Mouse (Mus musculus): Measurements from ENCODE around the gene Tead3.

The Tead3 gene

DNA sequence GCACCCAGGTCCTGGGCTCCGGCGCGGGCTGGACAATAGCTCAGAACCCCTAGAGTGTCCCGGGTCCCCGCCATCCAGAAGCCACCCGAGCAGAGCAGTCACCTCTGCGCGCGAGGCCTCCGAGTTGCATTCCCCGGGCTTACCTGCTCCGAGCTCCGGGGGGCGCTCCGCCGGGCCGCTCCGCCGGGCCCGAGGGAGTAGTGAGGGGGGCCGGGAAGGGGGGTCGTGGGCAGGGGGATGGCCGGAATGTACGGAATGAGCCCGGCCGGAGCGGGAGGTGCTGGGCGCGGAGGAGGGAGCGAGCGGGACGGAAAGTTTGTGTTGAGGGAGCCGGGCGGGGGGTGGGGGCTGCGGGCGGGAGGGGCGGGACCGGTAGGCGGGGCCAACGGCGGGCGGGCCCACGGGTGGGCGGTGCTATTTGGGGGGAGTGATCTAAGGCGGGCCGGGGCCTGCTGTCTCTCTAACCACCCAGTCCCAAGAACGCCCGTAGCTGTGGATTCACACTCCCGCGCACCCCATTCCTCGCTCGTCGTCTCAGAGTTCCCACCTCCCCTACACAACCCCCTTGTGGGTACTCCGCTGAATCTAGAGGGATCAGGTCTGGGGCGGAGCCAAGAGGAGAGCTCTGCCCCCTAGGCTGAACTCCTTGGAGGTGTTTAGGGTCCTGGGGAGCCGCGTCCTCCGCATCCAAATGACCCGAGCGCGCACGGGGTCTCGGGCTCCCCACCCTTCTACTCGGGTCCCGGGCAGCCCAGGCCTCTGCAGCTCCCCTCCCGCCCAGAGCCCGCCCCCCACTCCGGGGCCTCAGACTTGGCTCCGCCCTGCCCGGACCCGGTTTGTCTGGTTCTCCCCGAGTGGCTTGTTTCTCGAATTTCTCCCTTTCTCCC is at the start of gene Tead3:
TSS of gene Tead3 (minus strand) at position 352 of the 887 bp plus-strand sequence.
- DNase-seq: peak; percentile 66 to 72

GRCm38 (mm10) chr17:28394994-28395393 is 44.4 kb upstream of the Tead3 start:
- no peak for DNase-seq

GRCm38 (mm10) chr17:28394051-28394765 is 43.6 kb upstream of the Tead3 start:
- no peak for DNase-seq

- no peak for DNase-seq
Measured at GRCm38 (mm10) chr17:28391568-28392432, 41.2 kb upstream of the Tead3 start.

- DNase-seq: no peak
Measured at GRCm38 (mm10) chr17:28388534-28388933, 37.9 kb upstream of the Tead3 start.

DNA sequence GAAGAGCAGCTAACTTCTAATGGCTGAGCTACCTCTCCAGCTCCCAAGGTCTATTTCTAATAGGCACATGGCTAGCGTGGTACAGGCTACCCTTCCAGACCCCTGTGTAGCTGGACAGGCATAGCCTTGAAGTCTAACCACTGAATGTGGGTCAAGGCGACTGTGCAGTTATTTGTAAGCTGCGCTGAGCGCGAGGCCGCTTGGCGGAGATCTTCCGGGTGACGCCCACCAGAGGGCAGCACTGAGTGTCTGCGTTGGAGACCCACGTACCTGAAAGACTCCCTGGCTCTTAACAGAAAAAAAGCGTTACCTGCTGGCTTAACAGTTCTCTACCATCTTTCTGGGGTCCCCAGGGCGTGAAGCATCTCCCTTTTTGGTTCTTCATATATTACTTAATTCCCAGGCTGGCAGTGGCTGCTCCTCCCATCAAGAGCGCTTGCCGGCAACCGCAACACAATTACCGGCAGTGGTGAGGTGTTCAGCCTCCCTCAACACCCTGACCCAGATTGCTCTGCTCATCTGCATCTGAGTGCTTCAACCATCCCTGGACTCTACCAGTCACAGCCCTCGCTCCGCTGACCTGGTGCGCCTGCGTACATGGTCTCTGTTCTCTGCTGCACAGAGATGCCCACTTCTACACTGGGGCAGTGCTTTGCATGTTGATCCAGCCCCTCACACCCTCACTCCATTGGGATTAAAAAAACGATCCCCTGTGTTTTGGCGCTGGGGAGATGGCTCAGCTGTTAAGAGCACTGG is 35.7 kb upstream of the Tead3 start:
- peak; percentile 87 to 88 for DNase-seq

DNA sequence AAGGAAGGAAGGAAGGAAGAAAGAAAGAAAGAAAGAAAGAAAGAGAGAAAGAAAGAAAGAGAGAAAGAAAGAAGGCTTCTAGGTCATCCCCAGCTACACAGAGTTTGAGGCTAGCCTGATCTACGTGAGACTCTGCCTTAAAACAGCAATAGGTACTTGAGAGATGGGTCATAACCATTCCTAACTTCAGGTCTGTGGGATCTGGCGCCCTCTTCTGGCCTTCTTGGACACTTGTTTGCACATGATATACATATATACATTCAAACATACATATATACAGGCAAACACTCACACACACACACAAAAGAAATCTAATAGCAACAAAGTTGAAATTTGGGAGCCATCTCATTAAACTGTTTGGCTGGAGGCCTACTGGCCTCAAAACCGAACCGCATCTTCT is 33.7 kb upstream of the Tead3 start:
- DNase-seq: peak; percentile 44 to 53

GRCm38 (mm10) chr17:28380255-28380654 is 29.6 kb upstream of the Tead3 start:
- no peak for DNase-seq

- DNase-seq: peak; percentile 23 to 37
Measured at GRCm38 (mm10) chr17:28375592-28376061, 25.0 kb upstream of the Tead3 start.

DNA sequence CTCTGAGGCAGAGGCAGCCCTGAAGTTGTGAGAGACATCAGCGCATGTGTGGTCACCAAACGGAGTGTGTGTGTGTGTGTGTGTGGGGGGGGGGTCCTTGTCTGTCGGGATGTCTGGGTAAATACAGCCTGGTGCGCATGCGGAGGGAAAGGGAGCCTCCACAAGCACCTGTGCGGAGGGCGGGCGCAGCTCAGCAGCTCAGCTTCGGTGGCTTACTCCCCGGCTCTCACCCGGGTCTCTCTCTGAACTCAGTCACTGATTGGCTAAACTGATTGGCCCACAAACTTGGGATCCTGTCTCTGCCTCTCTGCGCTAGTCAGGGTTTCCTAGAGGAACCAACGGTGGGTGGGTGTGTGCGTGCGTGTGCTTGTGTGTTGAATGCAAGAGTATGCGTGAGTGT is 23.9 kb upstream of the Tead3 start:
- DNase-seq: no peak

DNA sequence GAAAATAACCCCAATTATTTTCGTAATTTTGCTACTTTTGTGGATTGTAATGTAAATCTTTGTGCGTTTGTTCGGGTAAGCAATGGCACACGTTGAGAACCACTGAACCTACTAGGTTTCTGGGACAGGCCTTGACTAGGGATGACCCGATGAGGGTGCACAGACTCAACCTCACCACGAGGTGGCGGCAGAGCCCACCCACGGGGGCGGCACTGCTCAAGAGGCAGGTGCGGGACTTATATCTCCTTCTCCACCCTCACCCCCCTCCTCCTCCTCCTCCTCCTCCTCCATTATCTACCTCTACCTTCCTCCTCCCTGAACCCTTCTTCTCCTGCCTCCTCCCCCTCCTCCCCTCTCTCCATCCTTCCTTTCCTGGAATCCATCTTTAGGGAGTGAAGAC is 23.2 kb upstream of the Tead3 start:
- peak; percentile 74 to 76 for DNase-seq

DNA sequence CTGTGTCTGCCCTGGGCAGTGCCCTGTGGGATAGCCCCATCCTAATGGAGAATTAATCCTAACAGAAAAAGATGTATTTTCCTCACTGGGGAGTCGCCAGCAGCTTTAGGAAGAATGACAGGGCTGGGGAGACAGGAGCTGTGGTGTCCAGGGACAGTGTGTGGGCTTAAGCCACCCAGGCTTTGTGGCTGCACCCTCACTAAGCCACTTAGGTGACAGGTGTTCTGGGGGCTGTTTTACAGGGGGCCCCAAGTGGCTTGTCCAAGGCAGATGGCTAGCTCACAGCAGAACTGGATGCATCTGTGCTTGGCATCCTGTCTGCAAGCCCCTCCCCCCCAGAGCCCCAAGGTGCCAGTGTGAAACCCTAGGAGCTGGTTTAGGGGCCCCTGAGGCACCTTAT is 21.3 kb upstream of the Tead3 start:
- DNase-seq: no peak

DNA sequence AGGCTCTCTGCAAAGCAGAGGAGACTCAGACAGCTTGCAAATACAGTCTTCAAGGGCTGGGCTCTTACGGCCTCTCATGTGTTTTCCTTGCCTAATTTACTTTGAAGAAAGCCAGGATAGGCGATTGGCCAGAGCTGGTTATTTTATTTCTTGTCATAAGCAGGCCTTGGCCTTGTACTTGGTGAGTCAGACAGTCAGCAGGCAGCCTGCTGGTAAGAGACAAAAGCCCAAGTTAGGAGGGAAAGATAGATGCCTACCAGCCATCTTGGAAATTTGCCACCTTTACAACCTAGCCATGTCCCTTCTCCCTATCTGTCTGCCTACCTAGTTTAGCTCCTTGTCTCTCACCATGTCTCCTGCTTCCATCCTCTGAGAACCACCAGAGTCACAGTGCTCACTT is 20.7 kb upstream of the Tead3 start:
- no peak for DNase-seq

- DNase-seq: no peak
Measured at GRCm38 (mm10) chr17:28369056-28369455, 18.4 kb upstream of the Tead3 start.

DNA sequence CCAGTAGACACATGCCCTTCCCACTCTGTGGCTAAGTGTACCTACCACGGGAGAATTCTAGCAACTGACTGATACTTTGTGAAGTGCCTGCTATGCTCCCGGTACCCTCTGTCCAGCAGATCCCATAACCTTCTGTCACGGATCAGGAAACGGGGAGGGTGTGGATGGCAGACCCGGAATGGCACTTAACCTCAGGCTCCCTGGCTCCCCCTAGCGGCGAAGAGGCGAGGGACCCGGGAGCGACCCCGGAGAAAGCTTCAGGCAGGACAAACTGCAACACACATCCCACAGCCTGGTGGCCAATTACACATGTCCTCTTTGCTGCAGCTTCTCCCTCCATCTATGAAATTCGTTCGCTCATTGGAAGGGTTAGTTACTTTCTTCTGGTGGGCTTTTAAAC is 17.8 kb upstream of the Tead3 start:
- peak; percentile 85 to 86 for DNase-seq

DNA sequence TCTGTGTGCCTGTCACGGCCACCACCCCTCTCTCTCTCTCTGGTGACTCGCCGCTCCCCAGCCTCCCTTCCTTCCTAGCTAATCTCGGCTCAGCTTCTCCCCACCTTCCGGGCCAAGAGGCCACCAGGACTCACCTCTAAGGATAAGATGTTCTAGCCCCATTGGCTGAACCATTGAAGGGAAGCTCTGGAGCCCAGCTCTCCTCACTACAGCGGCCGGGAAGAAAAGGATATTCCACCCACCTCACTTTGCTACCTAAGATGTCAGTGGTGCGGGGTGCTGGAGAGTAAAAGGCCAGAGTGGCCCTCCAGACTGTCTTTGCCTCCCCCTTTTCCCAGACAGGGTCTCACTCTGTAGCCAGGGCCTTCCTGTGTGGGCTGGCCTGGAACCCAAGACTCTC is 14.5 kb upstream of the Tead3 start, which contains the start of gene Tulp1:
TSS of gene Tulp1 (minus strand) at position 101 of the 400 bp plus-strand sequence.
- DNase-seq: no peak

- no peak for DNase-seq
Measured at GRCm38 (mm10) chr17:28363507-28363906, 12.9 kb upstream of the Tead3 start.

DNA sequence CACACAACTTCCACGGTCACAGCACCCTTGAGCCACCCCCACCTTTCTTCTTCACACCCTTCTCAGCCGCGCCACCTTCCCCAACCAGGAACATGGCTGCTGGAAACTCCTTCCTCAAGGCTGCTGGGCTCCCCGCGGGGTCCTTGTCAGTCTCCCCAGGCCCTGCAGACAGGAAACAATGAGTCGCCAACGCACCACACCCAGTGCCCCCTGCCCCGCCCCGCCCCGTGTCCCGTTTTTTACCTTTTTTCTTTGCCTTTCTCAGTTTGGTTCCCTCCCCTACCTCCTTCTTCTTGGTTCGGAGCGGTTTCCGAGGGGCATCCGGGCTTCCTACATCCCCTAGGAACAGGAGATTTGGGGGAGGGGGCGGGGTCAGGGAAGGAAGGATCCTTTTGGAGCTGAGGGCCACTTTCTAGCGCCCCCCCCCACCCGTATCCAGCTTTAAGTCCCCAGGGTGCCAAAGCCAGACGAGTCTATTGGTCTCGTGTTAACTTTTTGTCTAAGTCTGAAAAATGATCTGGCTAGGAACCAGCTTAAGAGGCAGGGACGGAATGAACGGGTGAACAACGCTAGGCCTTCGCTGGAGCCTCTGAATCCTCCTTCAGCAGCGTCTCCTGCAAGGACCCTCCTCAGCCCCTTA is 12.2 kb upstream of the Tead3 start:
- no peak for DNase-seq

DNA sequence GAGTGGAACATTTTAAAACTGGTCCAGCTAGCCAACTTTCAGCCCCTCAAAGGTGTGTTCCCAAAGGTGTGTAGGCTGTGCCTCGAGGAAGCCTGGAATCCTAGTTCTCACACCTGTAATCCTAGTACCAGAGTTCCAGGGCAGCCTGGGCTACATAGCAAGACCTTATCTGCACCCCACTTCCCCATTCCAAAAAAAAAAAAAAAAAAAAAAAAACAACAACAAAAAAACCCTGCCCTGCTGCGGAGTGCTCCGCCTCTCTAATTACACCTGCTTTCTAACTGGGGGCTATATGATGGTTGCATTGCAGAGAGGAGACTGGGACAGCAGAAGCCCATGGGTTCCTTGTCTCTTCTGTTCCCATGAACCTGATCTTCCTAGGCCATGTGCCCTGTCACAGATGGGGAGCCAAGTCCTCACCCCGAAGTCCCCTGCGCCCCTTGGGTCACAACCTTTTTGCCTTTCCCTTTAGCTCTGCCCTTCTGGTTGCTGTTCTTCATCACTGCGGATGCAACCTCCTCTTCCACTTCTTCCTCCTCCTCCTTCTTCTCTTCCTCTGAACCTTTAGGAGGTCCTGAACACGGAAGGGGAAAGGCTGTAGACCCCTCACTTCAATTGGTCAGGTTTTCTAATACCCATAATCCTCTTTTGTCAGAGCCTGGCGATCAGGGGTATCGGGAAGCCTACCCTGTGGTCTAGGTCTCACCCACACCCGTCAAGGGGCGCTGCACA is 11.5 kb upstream of the Tead3 start:
- no peak for DNase-seq

GRCm38 (mm10) chr17:28360531-28361277 is 10.1 kb upstream of the Tead3 start:
- DNase-seq: no peak

Data from B cell, adult 2 months (primary cell).